Mouse (Mus musculus) megakaryocyte, embryonic 14.5 days (primary cell): ENCODE measurements around the gene Nusap1.

ENCODE experiments used
- FLI1 ChIP-seq: IDR thresholded peaks from 2 replicates; pipeline ENCODE4 v1.6.1; 2012; ENCODE audit warnings: low read length, inconsistent platforms, mixed read lengths
- GATA1 ChIP-seq: IDR thresholded peaks from 3 replicates; pipeline ENCODE4 v1.6.1; 2012; ENCODE audit warnings: mixed read lengths, low read length, inconsistent platforms, borderline replicate concordance

DNA sequence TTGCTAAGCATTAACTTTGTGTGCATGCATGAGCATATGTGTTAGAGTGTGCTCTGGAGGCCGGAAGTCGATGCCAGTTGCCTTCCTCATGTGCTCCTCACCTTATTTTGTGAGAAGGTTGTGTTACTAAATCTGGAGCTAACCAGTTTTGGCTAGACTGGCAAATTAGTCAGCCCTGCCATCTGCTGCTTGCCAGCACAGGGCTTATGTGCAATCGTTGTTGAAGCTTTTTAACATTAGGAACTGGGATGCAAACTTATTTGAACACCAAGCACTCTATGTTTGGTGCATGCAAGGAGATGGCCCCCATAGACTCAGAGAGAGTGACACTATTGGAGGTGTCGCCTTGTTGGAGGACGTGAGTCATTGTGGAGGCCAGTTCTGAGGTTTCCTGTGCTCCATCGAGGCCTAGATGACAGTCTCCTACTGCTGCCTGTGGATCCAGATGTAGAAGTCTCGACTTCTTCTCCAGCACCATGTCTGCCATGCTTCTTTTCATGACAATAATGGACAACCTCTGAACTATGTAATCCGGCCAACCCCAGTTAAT, 21.2 kb upstream of the Nusap1 start:
- TF ChIP-seq GATA1 (no peak), FLI1 (no peak)
